Mouse (Mus musculus) hindbrain, embryonic 12.5 days (tissue): ENCODE measurements around the gene E330021D16Rik. TPM values are rescaled to one million over a fixed set of nuclear protein-coding genes. Genes with fewer than 3 reads are reported as not detected.
A peak's percentile ranks its signal among the peaks of the same experiment; 100 is the strongest.

ENCODE experiments used
- ATAC-seq: fragments of 200-750 bp; cut with Nextera tagmentation; 2 replicates; pipeline ENCODE4 v1.8.0; 2017; ENCODE audit warnings: moderate TSS enrichment; ENCODE audit not compliant: low FRiP score
- H3K27ac ChIP-seq: fragments of 300-500 bp; sonication (generic); 2 replicates; pipeline ENCODE4 v1.5.1; 2016; ENCODE audit warnings: mild to moderate bottlenecking
- H3K27me3 ChIP-seq: fragments of 300-500 bp; sonication (generic); 2 replicates; pipeline ENCODE4 v1.6.1; 2016; ENCODE audit warnings: mild to moderate bottlenecking
- H3K36me3 ChIP-seq: fragments of 300-500 bp; sonication (generic); 2 replicates; pipeline ENCODE4 v1.6.1; 2016; ENCODE audit warnings: mild to moderate bottlenecking
- H3K4me1 ChIP-seq: fragments of 300-500 bp; sonication (generic); 2 replicates; pipeline ENCODE4 v1.6.1; 2016
- H3K4me2 ChIP-seq: fragments of 300-500 bp; sonication (generic); replicated peaks from 2 replicates; pipeline ENCODE4 v1.6.1; 2016; ENCODE audit warnings: mild to moderate bottlenecking
- H3K4me3 ChIP-seq: fragments of 300-500 bp; sonication (generic); 2 replicates; pipeline ENCODE4 v1.5.1; 2016; ENCODE audit warnings: mild to moderate bottlenecking
- H3K9ac ChIP-seq: fragments of 300-500 bp; sonication (generic); 2 replicates; pipeline ENCODE4 v1.6.1; 2016; ENCODE audit warnings: mild to moderate bottlenecking, moderate library complexity
- H3K9me3 ChIP-seq: fragments of 300-500 bp; sonication (generic); replicated peaks from 2 replicates; pipeline ENCODE4 v1.6.1; 2016; ENCODE audit warnings: mild to moderate bottlenecking
- WGBS: fragments of 180-500 bp; shearing (Covaris S2); methylation state at CpG from one replicate; pipeline ENCODE4 v1.1.7; 2016; 5-methylcytosine and 5-hydroxymethylcytosine counted together
- polyA plus RNA-seq: library from polyadenylated mRNA; unstranded; fragments of >200 nt; fragmentation: Nextera tagmentation; extraction: Ambion mirVana; gene quantifications from 2 replicates; pipeline ENCODE4 v1.2.1, GENCODE M21; 2016

Gene E330021D16Rik
- polyA plus RNA-seq, 1 experiment from 2014 or later, result not detected

- WGBS, result 85% methylated on average over 5 of the region's 5 CpGs
- Histone ChIP-seq H3K9ac (no peak overlapping the region), H3K4me2 (no peak overlapping the region), H3K27me3 (no peaks in the 10 kb centered on the region), H3K4me3 (no peak overlapping the region), H3K9me3 (no peaks in the 10 kb centered on the region), H3K36me3 (no peaks in the 10 kb centered on the region), H3K27ac (no peak overlapping the region), H3K4me1 (no peaks in the 10 kb centered on the region)
- ATAC-seq, result no peak
These were observed 56.9 kb downstream of the E330021D16Rik start for GRCm38 (mm10) chr6:136358471-136358870.

DNA sequence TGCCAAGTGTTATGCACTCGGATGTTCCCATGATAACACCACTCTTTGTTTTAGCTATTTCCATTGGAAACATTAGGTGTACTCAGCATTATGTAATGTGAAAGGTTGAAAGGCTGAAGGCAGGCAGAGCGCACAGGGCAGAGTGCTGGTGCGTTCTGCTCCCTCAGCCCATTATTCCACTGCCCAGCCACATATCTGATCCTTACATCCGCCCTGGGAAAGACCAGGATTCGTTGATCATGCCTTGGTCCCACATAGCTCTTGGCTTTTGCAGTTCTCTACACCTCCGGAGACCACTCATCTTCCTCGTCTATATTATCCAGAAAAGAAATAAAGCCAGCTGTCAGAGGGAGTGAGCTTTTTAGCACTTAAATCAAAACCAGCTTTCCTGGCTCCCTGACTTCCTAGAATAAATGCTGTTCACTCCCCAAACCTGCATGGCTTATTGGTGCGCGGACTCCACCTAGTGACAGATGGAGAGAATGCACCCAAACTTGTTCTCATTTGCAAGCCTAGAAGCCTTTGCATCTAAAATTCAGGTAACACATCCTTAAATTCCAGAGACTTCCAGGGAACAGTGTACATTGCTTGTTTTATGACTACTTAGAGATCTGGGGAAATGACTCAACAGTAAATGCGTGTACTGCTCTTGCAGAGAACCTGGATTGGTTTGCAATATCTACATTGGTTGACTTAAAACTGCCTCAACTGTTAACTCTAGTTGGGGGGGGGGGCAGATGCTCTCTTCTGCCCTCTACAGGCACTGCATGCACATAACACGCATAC lies 61.8 kb downstream of the E330021D16Rik start:
- Histone ChIP-seq H3K4me2 (no peak overlapping the region), H3K9ac (no peak overlapping the region), H3K4me1 (no peaks in the 10 kb centered on the region), H3K36me3 (no peaks in the 10 kb centered on the region), H3K4me3 (no peak overlapping the region), H3K9me3 (no peaks in the 10 kb centered on the region), H3K27ac (no peak overlapping the region), H3K27me3 (no peaks in the 10 kb centered on the region)
- 42% methylated on average over 11 of the region's 11 CpGs for WGBS
- ATAC-seq, result peak; percentile 35; the same call in 1 of the 2 replicates

Other genes starting within 250 kb of the E330021D16Rik start
- 10.0 and 15.7 TPM in 2 replicates for gene Grin2b, start 242.1 kb downstream of the E330021D16Rik start, polyA plus RNA-seq
- not detected in 2 replicates for gene Gm8994, start 88.0 kb downstream of the E330021D16Rik start, polyA plus RNA-seq
- gene Atf7ip, start 90.6 kb upstream of the E330021D16Rik start, polyA plus RNA-seq, result 63.8 and 77.2 TPM in 2 replicates
- 2.3 and 2.6 TPM in 2 replicates for gene Plbd1, start 246.4 kb upstream of the E330021D16Rik start, polyA plus RNA-seq